Mouse (Mus musculus) midbrain, postnatal 0 days (tissue): ENCODE data around the gene 1700025G04Rik. TPM values are rescaled to one million over a fixed set of nuclear protein-coding genes. Genes with fewer than 3 reads are reported as not detected.

Experiments used
- ATAC-seq: fragments of 200-750 bp; cut with Nextera tagmentation; 2 replicates; pipeline ENCODE4 v1.8.0; 2017; ENCODE audit warnings: moderate number of reproducible peaks, mild to moderate bottlenecking, moderate TSS enrichment, moderate library complexity; ENCODE audit not compliant: low FRiP score
- DNase-seq: peaks from one replicate; pipeline ENCODE4 v3.0.0-alpha.2; 2015; ENCODE audit warnings: low spot score
- H3K27ac ChIP-seq: fragments of 300-500 bp; sonication (generic); 2 replicates; pipeline ENCODE4 v1.5.1; 2014; ENCODE audit warnings: low read depth, mild to moderate bottlenecking, low read length, mixed read lengths
- H3K27me3 ChIP-seq: fragments of 300-500 bp; sonication (generic); 2 replicates; pipeline ENCODE4 v1.6.1; 2014; ENCODE audit warnings: low read length, control low read depth, mixed read lengths; ENCODE audit not compliant: insufficient read depth
- H3K36me3 ChIP-seq: fragments of 300-500 bp; sonication (generic); 2 replicates; pipeline ENCODE4 v1.6.1; 2014; ENCODE audit warnings: low read length, control low read depth, mixed read lengths; ENCODE audit not compliant: insufficient read depth
- H3K4me1 ChIP-seq: fragments of 300-500 bp; sonication (generic); 2 replicates; pipeline ENCODE4 v1.6.1; 2014; ENCODE audit warnings: mild to moderate bottlenecking, control low read depth, antibody characterized with exemption, low read length, mixed read lengths; ENCODE audit not compliant: insufficient read depth
- H3K4me2 ChIP-seq: fragments of 300-500 bp; sonication (generic); 2 replicates; pipeline ENCODE4 v1.6.1; 2014; ENCODE audit warnings: low read depth, mild to moderate bottlenecking, low read length, mixed read lengths; ENCODE audit not compliant: poor library complexity, severe bottlenecking
- H3K4me3 ChIP-seq: fragments of 300-500 bp; sonication (generic); 2 replicates; pipeline ENCODE4 v1.5.1; 2014; ENCODE audit warnings: low read depth, mild to moderate bottlenecking, low read length, moderate library complexity
- H3K9ac ChIP-seq: fragments of 300-500 bp; sonication (generic); replicated peaks from 2 replicates; pipeline ENCODE4 v1.6.1; 2014; ENCODE audit warnings: mild to moderate bottlenecking, low read length, moderate library complexity, mixed read lengths; ENCODE audit not compliant: poor library complexity, severe bottlenecking
- H3K9me3 ChIP-seq: fragments of 300-500 bp; sonication (generic); 2 replicates; pipeline ENCODE4 v1.6.1; 2016; ENCODE audit warnings: low read length, control low read depth
- CTCF ChIP-seq: IDR thresholded peaks from 2 replicates; pipeline ENCODE4 v1.5.1; 2016; ENCODE audit warnings: antibody characterized with exemption, mild to moderate bottlenecking
- WGBS: fragments of 180-500 bp; shearing (Covaris S2); extraction: QIAGEN DNeasy Blood & Tissue Kit; methylation state at CpG from one replicate; pipeline ENCODE4 v1.1.7; 2014; 5-methylcytosine and 5-hydroxymethylcytosine counted together
- polyA plus RNA-seq: library from polyadenylated mRNA; unstranded; fragments of >200 nt; fragmentation: Nextera tagmentation; extraction: Ambion mirVana; gene quantifications from 2 replicates; pipeline ENCODE4 v1.2.1, GENCODE M21; 2015
- total RNA-seq: library from RNA; depleted of rRNA; stranded (reverse); fragments of >200 nt; gene quantifications from 2 replicates; pipeline ENCODE4 v1.2.3, GENCODE M21; 2014

Gene 1700025G04Rik
- total and polyA plus RNA-seq, 2 experiments from 2014 or later: 22.6 to 24.0 TPM

DNA sequence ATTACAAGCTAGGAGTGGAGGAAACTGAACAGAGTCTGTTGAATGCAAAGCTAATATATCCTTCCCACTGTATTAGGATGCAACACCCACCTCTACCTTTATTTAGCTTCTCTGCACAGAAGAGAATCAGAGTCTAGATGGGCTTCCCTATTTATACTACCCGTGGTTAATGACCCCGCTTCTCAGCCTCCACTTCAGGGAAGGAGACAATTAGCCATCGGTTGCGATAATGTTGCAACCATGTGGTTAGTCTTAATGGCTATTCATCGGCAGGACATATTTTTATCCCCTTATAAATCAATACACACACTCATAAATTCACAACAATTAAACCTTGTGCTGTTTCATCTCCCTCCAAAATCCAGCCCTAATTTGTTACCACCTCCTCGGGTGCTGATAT is 9.7 kb downstream of the 1700025G04Rik start:
- H3K27ac ChIP-seq: no peak overlapping the region
- TF ChIP-seq CTCF: no peak
- no peak for ATAC-seq

DNA sequence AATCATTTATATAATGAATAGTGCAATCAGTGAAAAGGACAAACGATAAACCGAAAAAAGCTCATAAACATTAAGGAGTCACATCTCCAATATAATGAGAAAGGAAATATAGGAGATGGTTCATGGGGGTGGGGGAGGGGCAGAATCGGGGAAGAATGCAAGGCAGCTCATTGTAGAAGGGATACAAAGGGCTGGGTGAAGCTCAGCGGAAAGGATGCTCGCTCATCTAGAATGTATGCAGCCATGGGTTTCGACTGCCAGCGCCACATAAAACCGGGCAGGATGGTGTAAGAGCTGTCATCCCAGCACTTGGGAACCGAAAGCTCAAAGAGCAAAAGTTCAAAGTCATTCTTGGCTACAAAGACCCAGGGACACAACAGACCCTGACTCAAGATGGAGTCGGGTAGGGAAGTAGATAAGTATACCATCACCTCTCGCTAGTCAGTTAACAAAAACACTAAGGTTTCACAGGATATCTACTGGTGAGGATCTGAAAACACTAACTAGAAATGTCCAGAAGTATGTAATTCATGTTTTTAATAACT is 12.7 kb downstream of the 1700025G04Rik start:
- no peaks in the 10 kb centered on the region for H3K9me3 ChIP-seq
- WGBS: 59% methylated on average over 11 of the region's 11 CpGs
- ATAC-seq (no peak), DNase-seq (no peak)
- H3K9ac ChIP-seq: no peak overlapping the region
- no peak overlapping the region for H3K27ac ChIP-seq
- H3K27me3 ChIP-seq: no peaks in the 10 kb centered on the region
- H3K4me3 ChIP-seq: no peak overlapping the region
- no peak overlapping the region for H3K4me2 ChIP-seq
- no peak for TF ChIP-seq CTCF
- H3K36me3 ChIP-seq: no peaks in the 10 kb centered on the region
- no peaks in the 10 kb centered on the region for H3K4me1 ChIP-seq

More for the DNA sequence above, 9.7 kb downstream of the 1700025G04Rik start:
- Histone ChIP-seq H3K9ac (no peak overlapping the region), H3K36me3 (no peaks in the 10 kb centered on the region), H3K4me3 (no peak overlapping the region), H3K4me1 (peaks cover 7% of the 10 kb centered on the region; the same call in 1 of the 2 replicates), H3K4me2 (no peak overlapping the region), H3K27me3 (no peaks in the 10 kb centered on the region), H3K9me3 (no peaks in the 10 kb centered on the region)
- DNase-seq: no peak
- 87% methylated on average over 6 of the region's 6 CpGs for WGBS

DNA sequence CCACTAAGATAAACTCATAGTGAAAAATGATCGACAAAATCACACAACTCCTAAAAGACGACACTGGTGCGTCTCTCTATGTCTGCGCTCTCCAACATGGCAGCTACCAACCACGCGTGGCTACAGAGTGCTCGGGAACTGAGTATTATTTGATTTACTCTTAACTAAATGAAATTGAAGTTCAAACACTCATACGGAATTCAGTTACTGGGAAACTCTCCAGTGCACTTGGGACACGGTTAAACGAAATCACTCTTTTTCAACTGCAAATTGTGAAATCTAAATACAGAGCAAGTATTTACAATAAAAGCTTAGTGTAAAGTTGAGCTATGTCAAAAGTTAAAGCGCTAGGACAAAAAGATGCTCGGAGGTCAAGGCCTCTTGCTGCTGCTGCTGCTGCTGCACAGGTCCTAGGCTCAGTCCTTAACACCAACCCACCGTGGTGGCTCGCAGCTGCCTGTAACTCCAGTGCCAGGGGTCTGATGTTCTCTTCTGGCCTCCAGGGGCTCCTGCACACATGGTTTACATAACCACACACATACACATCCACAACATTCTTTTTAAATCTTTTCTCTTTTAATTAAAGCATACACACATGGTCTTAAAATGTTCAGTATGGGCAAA is 13.6 kb downstream of the 1700025G04Rik start:
- Histone ChIP-seq H3K36me3 (no peaks in the 10 kb centered on the region), H3K4me1 (no peaks in the 10 kb centered on the region), H3K27me3 (no peaks in the 10 kb centered on the region), H3K27ac (no peak overlapping the region), H3K4me2 (no peak overlapping the region), H3K4me3 (no peak overlapping the region), H3K9me3 (no peaks in the 10 kb centered on the region), H3K9ac (no peak overlapping the region)
- no peak for ATAC-seq
- TF ChIP-seq CTCF: no peak
- no peak for DNase-seq
- 66% methylated on average over 14 of the region's 14 CpGs for WGBS

DNA sequence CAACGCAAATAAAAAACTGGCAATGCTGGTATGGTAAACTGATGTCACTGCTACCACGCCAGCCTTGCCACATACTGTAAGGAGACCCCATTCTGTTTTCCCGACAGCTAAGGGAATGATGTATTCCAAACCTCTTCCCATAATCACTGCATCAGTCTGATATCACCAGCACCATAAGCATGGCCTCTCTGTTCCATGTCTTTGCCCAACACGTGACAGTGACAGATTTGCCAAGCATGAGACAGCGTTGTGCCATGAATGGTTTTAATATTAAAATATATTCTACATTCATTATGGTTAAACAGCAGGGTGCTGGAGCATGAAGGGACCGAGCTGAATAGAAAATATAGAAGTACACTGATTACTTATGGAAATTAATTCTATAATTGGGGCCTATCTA is 14.2 kb downstream of the 1700025G04Rik start:
- no peaks in the 10 kb centered on the region for H3K9me3 ChIP-seq
- WGBS: 59% methylated on average over 6 of the region's 6 CpGs
- no peaks in the 10 kb centered on the region for H3K4me1 ChIP-seq
- no peak overlapping the region for H3K9ac ChIP-seq
- ATAC-seq: no peak
- H3K36me3 ChIP-seq: no peaks in the 10 kb centered on the region
- DNase-seq: no peak
- no peaks in the 10 kb centered on the region for H3K27me3 ChIP-seq
- no peak overlapping the region for H3K4me2 ChIP-seq
- no peak overlapping the region for H3K27ac ChIP-seq
- no peak overlapping the region for H3K4me3 ChIP-seq
- TF ChIP-seq CTCF: no peak

DNA sequence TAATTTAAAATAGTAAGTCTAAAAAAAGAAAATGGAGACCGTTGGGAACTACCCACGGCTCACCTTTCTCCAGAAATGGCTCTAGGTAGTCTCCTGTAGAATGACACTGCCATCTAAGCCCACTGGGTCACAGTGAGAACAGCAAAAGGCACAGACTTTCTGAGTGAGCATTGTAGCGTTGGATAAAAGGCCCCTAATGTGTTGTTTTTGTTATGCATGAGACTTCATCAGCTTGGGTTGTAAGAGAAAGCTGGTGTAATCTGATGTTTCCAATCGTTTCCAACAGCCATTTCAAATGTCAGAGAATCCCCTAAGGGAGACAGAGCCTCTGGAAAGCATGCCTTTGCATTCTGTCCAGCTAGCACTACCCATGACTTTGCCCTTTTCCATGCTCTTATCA is 19.5 kb downstream of the 1700025G04Rik start:
- WGBS: 49% methylated on average over 4 of the region's 4 CpGs

DNA sequence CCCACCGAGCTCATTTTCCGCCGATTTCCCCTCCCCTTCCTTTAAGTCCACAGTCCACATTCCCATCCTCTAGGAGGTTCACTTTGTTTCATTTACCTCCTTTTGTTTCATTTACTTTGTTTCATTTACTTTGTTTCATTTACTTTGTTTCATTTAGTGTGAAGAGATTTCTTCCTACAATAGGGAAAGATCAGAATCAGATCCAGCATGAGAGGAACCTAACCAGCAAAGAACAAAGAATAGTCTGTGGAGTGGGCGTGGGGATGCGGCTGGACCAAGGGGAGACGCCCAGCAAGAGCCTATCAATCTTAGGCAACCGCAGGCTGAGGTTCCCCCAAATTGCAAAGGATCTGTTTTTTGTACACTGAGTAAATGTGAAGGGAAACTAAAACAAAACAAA is 20.2 kb downstream of the 1700025G04Rik start:
- Histone ChIP-seq H3K27me3 (no peaks in the 10 kb centered on the region), H3K27ac (no peak overlapping the region), H3K9me3 (no peaks in the 10 kb centered on the region), H3K4me2 (no peak overlapping the region), H3K36me3 (no peaks in the 10 kb centered on the region), H3K9ac (no peak overlapping the region), H3K4me3 (no peak overlapping the region), H3K4me1 (no peaks in the 10 kb centered on the region)
- WGBS: 39% methylated on average over 7 of the region's 7 CpGs
- DNase-seq (no peak), ATAC-seq (no peak)
- TF ChIP-seq CTCF: no peak

More for the DNA sequence above, 19.5 kb downstream of the 1700025G04Rik start:
- Histone ChIP-seq H3K4me1 (no peaks in the 10 kb centered on the region), H3K9ac (no peak overlapping the region), H3K27me3 (no peaks in the 10 kb centered on the region), H3K4me2 (no peak overlapping the region), H3K36me3 (no peaks in the 10 kb centered on the region), H3K9me3 (no peaks in the 10 kb centered on the region), H3K27ac (no peak overlapping the region), H3K4me3 (no peak overlapping the region)
- TF ChIP-seq CTCF: no peak
- no peak for ATAC-seq
- no peak for DNase-seq
